In the genomic region with DNA sequence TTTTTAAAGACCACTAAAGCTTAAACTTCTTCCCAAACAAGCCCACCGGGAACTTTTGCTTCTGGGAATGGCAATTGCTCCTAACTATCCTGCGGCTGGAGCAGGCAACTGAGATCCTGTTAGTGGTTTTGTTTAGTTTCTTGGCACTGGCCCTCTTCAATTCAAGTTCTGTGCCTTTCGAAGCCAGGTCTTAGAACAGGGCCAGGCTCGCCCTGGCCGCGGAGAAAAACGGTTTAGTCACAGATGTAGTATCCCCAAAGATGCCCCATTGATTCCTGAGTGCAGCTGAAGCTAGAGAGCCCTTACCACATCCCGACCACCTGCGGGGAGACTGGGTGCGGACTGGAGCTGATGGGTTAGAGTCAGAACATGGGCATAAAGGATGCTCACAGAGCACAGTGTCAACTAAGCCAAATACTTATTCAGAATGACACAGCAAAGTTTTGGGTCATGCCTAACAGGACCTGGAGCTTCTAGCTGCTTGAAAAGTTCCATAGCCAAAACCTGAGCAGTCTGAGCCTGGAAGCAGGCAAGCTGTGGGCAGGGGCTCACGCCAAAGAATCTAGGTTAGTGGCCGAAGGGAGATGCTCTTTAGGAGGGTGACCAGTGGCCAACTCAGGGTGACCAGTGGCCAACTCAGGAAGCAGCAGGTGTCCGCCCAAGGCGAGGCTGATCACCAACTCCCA, we compare ENCODE assay signal across 8 mouse cellular contexts. TPM values are rescaled to one million over a fixed set of nuclear protein-coding genes. Genes with fewer than 3 reads are reported as not detected.
A peak's percentile ranks its signal among the peaks of the same experiment; 100 is the strongest.
DNase-seq lines count a peak whose midpoint lies in the region; ATAC-seq and TF ChIP-seq lines count a peak whose summit lies in the region.
"Had no signal": no experiment of that assay in that cellular context is flagged by ENCODE, and none has a peak within 500 bp of the region (broad histone marks: within the 10 kb centered on the region; RNA-seq: fewer than 3 reads in every experiment).

No protein-coding gene starts in this region.

- TF ChIP-seq CTCF in hindbrain, postnatal 0 days (IDR thresholded peaks at IDR 0.05; ENCODE audit: low read depth) = no peak
- no peak for TF ChIP-seq CTCF in lung, adult 2 months (IDR thresholded peaks at IDR 0.05; ENCODE audit: insufficient read depth, low read length)

- peak overlapping the region; percentile 39; the same call in 1 of the 2 replicates for H3K9ac ChIP-seq in lung, embryonic 15.5 days
- no peak overlapping the region for H3K9ac ChIP-seq in hindbrain, postnatal 0 days (replicated peaks; ENCODE audit: low read length)
- H3K9ac ChIP-seq in neural tube, embryonic 13.5 days = peak overlapping the region; percentile 66; the same call in 1 of the 2 replicates

- no peak for DNase-seq in lung, postnatal 36 days
- peak; percentile 20 for DNase-seq in fibroblast of lung, adult 2 months (ENCODE audit: low read depth)
- peak; percentile 31 for DNase-seq in hindbrain, postnatal 0 days (ENCODE audit: low spot score)
- no peak for DNase-seq in gastrocnemius, postnatal 25 days
- DNase-seq in lung, adult 2 months = no peak

- no peak overlapping the region for H3K27ac ChIP-seq in lung, embryonic 15.5 days
- H3K27ac ChIP-seq in hindbrain, postnatal 0 days = no peak overlapping the region
- H3K27ac ChIP-seq in neural tube, embryonic 13.5 days (replicated peaks) = no peak overlapping the region

- peak overlapping the region; percentile 93 for H3K4me2 ChIP-seq in lung, embryonic 15.5 days
- H3K4me2 ChIP-seq in hindbrain, postnatal 0 days (ENCODE audit: low read depth, low read length) = peak overlapping the region; percentile 80
- H3K4me2 ChIP-seq in neural tube, embryonic 13.5 days = peak overlapping the region; percentile 75

- H3K4me1 ChIP-seq in lung, embryonic 15.5 days = no peaks in the 10 kb centered on the region
- H3K4me1 ChIP-seq in hindbrain, postnatal 0 days (ENCODE audit: insufficient read depth, low read length) = peaks cover 7% of the 10 kb centered on the region
- H3K4me1 ChIP-seq in neural tube, embryonic 13.5 days (replicated peaks) = peaks cover 16% of the 10 kb centered on the region
- H3K4me1 ChIP-seq in lung, adult 2 months (ENCODE audit: control insufficient read depth, insufficient read depth, low read length) = 0 out of 2 replicates have a peak, but pooled peaks cover 3% of the 10 kb centered on the region

- no peak for TF ChIP-seq POLR2A in lung, adult 2 months (IDR thresholded peaks at IDR 0.05; ENCODE audit: borderline replicate concordance, extremely low read depth, low read depth, low read length)

- no peaks in the 10 kb centered on the region for H3K36me3 ChIP-seq in lung, embryonic 15.5 days
- H3K36me3 ChIP-seq in hindbrain, postnatal 0 days (ENCODE audit: insufficient read depth, low read length) = no peaks in the 10 kb centered on the region
- no peaks in the 10 kb centered on the region for H3K36me3 ChIP-seq in neural tube, embryonic 13.5 days

- H3K9me3 ChIP-seq in lung, embryonic 15.5 days = no peaks in the 10 kb centered on the region
- no peaks in the 10 kb centered on the region for H3K9me3 ChIP-seq in hindbrain, postnatal 0 days (ENCODE audit: low read length)
- H3K9me3 ChIP-seq in neural tube, embryonic 13.5 days = no peaks in the 10 kb centered on the region

- H3K27me3 ChIP-seq in lung, embryonic 15.5 days = no peaks in the 10 kb centered on the region
- no peaks in the 10 kb centered on the region for H3K27me3 ChIP-seq in hindbrain, postnatal 0 days (ENCODE audit: insufficient read depth, low read length)
- H3K27me3 ChIP-seq in neural tube, embryonic 13.5 days = peaks cover 34% of the 10 kb centered on the region

- H3K4me3 ChIP-seq in lung, embryonic 15.5 days = peak overlapping the region; percentile 60
- peak overlapping the region; percentile 45 for H3K4me3 ChIP-seq in hindbrain, postnatal 0 days (ENCODE audit: low read length)
- H3K4me3 ChIP-seq in neural tube, embryonic 13.5 days = peak overlapping the region; percentile 47
- H3K4me3 ChIP-seq in lung, adult 2 months (replicated peaks; ENCODE audit: extremely low read depth, low read depth, low read length) = no peak overlapping the region

- ATAC-seq in lung, embryonic 15.5 days (ENCODE audit: borderline replicate concordance, extremely low read depth, low FRiP score, low TSS enrichment) = no peak
- ATAC-seq in hindbrain, postnatal 0 days = peak; percentile 42; the same call in 1 of the 2 replicates
- ATAC-seq in neural tube, embryonic 13.5 days (ENCODE audit: low read depth) = peak; percentile 28; the same call in 1 of the 2 replicates

- WGBS in lung, embryonic 15.5 days = 46% methylated on average over 14 of the region's 14 CpGs
- WGBS in hindbrain, postnatal 0 days = 26% methylated on average over 13 of the region's 14 CpGs
- WGBS in neural tube, embryonic 13.5 days = 28% methylated on average over 14 of the region's 14 CpGs
- 44% methylated on average over 14 of the region's 14 CpGs for WGBS in lung, adult 2 months

RNA-seq across cellular contexts. Expression of gene Ddit4l, which starts 1.6 kb away (rescaled TPM):
- polyA plus RNA-seq in lung, embryonic 15.5 days (2015; fragmentation: Nextera tagmentation; extraction: Ambion mirVana) = 9.9 and 10.6 TPM in 2 replicates
- total RNA-seq in hindbrain, postnatal 0 days (2014; rRNA removed) = 2.4 and 3.0 TPM in 2 replicates
- polyA plus RNA-seq in hindbrain, postnatal 0 days (2015; fragmentation: Nextera tagmentation; extraction: Ambion mirVana) = 6.4 and 7.5 TPM in 2 replicates
- polyA plus RNA-seq in neural tube, embryonic 13.5 days (2015; fragmentation: Nextera tagmentation; extraction: Ambion mirVana) = 17.7 and 20.7 TPM in 2 replicates
- 100 to 1,000 TPM; 126 to 231 TPM for total RNA-seq in gastrocnemius, postnatal 25 days (2021)
- 1.7 and 5.1 TPM in 2 replicates for polyA plus RNA-seq in lung, adult 2 months (2012; rRNA removed)

RNA-seq across cellular contexts. Expression of gene Gm21962, which starts 48.3 kb away (rescaled TPM):
- polyA plus RNA-seq in lung, embryonic 15.5 days (2015; fragmentation: Nextera tagmentation; extraction: Ambion mirVana) = not detected in 2 replicates
- not detected in 2 replicates for total RNA-seq in hindbrain, postnatal 0 days (2014; rRNA removed)
- polyA plus RNA-seq in hindbrain, postnatal 0 days (2015; fragmentation: Nextera tagmentation; extraction: Ambion mirVana) = not detected in 2 replicates
- polyA plus RNA-seq in neural tube, embryonic 13.5 days (2015; fragmentation: Nextera tagmentation; extraction: Ambion mirVana) = not detected in 2 replicates
- total RNA-seq in gastrocnemius, postnatal 25 days (2021) = not detected
- polyA plus RNA-seq in lung, adult 2 months (2012; rRNA removed) = not detected in 2 replicates
- total RNA-seq: neutrophil, adult 5-6 weeks had no signal

Comparison
In these comparisons a context has a peak if more than half of its experiments do, and no peak if none do; other contexts are left out.
1. DNase-seq: peak in fibroblast of lung, adult 2 months (single experiment) and hindbrain, postnatal 0 days (single experiment); none in lung, postnatal 36 days (single experiment), gastrocnemius, postnatal 25 days (single experiment) and lung, adult 2 months (single experiment).
2. Peak in every context shown above with its lines, with median percentiles within 50 percentile points of each other: H3K4me2 ChIP-seq.